Mouse (Mus musculus) liver, embryonic 15.5 days (tissue): Measurements from ENCODE around the gene Irgc1. TPM values are rescaled to one million over a fixed set of nuclear protein-coding genes. Genes with fewer than 3 reads are reported as not detected.
A peak's percentile ranks its signal among the peaks of the same experiment; 100 is the strongest.

Experiments
- ATAC-seq: fragments of 200-750 bp; cut with Nextera tagmentation; 2 replicates; pipeline ENCODE4 v1.8.0; 2017; ENCODE audit warnings: moderate number of reproducible peaks, mild to moderate bottlenecking, moderate library complexity; ENCODE audit not compliant: insufficient read depth
- H3K27ac ChIP-seq: fragments of 300-500 bp; sonication (generic); replicated peaks from 2 replicates; pipeline ENCODE4 v1.5.1; 2015; ENCODE audit warnings: mild to moderate bottlenecking, inconsistent platforms
- H3K27me3 ChIP-seq: fragments of 300-500 bp; sonication (generic); 2 replicates; pipeline ENCODE4 v1.6.1; 2015; ENCODE audit warnings: mild to moderate bottlenecking, inconsistent platforms
- H3K36me3 ChIP-seq: fragments of 300-500 bp; sonication (generic); replicated peaks from 2 replicates; pipeline ENCODE4 v1.6.1; 2015; ENCODE audit warnings: moderate library complexity, mild to moderate bottlenecking, inconsistent platforms
- H3K4me1 ChIP-seq: fragments of 300-500 bp; sonication (generic); replicated peaks from 2 replicates; pipeline ENCODE4 v1.6.1; 2015; ENCODE audit warnings: inconsistent platforms
- H3K4me2 ChIP-seq: fragments of 300-500 bp; sonication (generic); 2 replicates; pipeline ENCODE4 v1.6.1; 2015; ENCODE audit warnings: moderate library complexity, mild to moderate bottlenecking, inconsistent platforms
- H3K4me3 ChIP-seq: fragments of 300-500 bp; sonication (generic); replicated peaks from 2 replicates; pipeline ENCODE4 v1.5.1; 2015; ENCODE audit warnings: mild to moderate bottlenecking, inconsistent platforms
- H3K9ac ChIP-seq: fragments of 300-500 bp; sonication (generic); 2 replicates; pipeline ENCODE4 v1.6.1; 2015; ENCODE audit warnings: moderate library complexity, mild to moderate bottlenecking, inconsistent platforms
- H3K9me3 ChIP-seq: fragments of 300-500 bp; sonication (generic); replicated peaks from 2 replicates; pipeline ENCODE4 v1.6.1; 2016; ENCODE audit warnings: inconsistent platforms
- whole genome bisulfite sequencing: fragments of 180-500 bp; shearing (Covaris S2); methylation state at CpG from one replicate; pipeline ENCODE4 v1.1.7; 2015; ENCODE audit warnings: mixed read lengths; ENCODE audit not compliant: insufficient replicate concordance; 5-methylcytosine and 5-hydroxymethylcytosine counted together
- polyA plus RNA-seq: library from polyadenylated mRNA; unstranded; fragments of >200 nt; fragmentation: Nextera tagmentation; extraction: Ambion mirVana; gene quantifications from 2 replicates; pipeline ENCODE4 v1.2.1, GENCODE M21; 2015

The Irgc1 gene
- polyA plus RNA-seq, 1 experiment from 2014 or later = 0.18 TPM

DNA sequence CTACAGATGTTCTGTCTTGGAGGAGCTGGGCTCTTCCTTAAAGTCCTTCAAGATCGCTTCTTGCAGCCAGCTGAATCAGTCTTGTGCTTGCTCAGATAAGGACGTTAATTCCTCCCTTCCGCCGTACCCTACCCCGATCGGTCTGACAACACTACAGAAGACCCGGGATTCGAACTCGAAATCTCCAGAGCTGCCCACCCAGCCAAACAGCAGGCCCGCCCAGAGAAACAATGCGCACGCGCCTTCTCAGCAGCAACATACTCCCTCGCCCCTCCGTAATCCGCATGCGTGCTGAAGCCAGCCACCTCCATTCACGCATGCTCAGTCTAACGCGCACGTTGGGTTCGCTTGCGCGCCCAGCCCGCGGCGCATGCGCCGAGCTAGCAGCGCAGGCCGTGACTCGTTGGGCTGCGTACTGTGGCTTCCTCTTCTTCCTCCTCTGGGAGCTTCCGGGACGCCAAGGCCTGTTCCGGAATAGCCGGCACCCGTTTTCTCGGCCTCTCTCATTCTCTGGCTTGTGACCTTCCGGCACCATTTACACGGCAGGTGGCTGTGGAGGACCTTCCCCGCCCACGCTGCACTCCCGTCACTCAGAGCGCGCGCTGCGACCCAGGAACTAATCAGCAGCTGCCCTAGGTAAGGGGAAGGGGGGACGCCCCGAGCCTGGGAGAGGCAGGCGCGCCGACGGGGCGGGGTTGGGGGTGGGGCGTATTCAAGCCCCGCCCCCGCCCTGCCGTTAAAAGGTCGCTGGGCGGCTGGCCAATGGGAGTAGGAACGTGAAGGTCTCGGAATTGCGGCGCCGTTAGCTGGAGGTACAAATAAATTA, 52.6 kb downstream of the Irgc1 start, which contains the start of gene Smg9:
Smg9 (plus strand) TSS at position 364 of the 826 bp plus-strand sequence.
- H3K4me2 ChIP-seq = peak within 1 kb of the TSS; percentile 74
- peaks cover 80% of the 10 kb centered on the region for H3K4me1 ChIP-seq
- peak; percentile 89 for ATAC-seq
- peak within 1 kb of the TSS; percentile 69 for H3K9ac ChIP-seq
- 1% methylated on average over 66 of the region's 66 CpGs for WGBS
- H3K36me3 ChIP-seq = peaks cover 27% of the 10 kb centered on the region
- H3K27me3 ChIP-seq = no peaks in the 10 kb centered on the region
- peak within 1 kb of the TSS; percentile 100 for H3K27ac ChIP-seq
- H3K9me3 ChIP-seq = 0 out of 2 replicates have a peak, but pooled peaks cover 4% of the 10 kb centered on the region
- H3K4me3 ChIP-seq = peak within 1 kb of the TSS; percentile 74

- 0 out of 2 replicates have a peak, but pooled peaks cover 4% of the 10 kb centered on the region for H3K9me3 ChIP-seq
- peaks cover 80% of the 10 kb centered on the region for H3K4me1 ChIP-seq
- peak overlapping the region; percentile 69 for H3K9ac ChIP-seq
- peak overlapping the region; percentile 100 for H3K27ac ChIP-seq
- no peak for ATAC-seq
- WGBS = 73% methylated on average over 8 of the region's 8 CpGs
- peaks cover 20% of the 10 kb centered on the region for H3K36me3 ChIP-seq
- H3K4me3 ChIP-seq = peak overlapping the region; percentile 74
- no peaks in the 10 kb centered on the region for H3K27me3 ChIP-seq
- peak overlapping the region; percentile 74 for H3K4me2 ChIP-seq
Observed at GRCm38 (mm10) chr7:24398364-24398913, 53.7 kb downstream of the Irgc1 start.

DNA sequence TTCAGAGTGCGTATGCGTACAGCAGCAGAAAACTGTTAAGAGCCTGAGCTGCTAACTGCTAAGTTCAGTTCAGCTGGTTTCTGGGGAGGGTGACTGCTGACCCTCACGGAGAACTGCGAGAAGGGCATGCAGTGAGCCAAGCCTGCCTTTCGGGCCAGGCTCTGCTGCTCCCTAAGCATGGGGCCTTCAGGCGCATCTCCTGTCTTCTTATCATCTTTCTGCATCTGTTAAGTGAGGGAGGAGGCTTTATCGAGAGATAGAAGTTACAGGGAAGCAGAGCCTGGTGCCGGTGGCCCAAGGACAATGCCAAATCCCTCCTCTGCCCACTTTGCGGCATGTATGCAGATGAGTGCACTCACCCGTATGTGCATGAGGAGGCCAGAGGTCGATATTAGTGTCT, 55.3 kb downstream of the Irgc1 start:
- Histone ChIP-seq H3K4me1 (peaks cover 82% of the 10 kb centered on the region), H3K9me3 (no peaks in the 10 kb centered on the region), H3K9ac (peak overlapping the region; percentile 52), H3K27ac (peak overlapping the region; percentile 100), H3K36me3 (peaks cover 4% of the 10 kb centered on the region), H3K4me2 (peak overlapping the region; percentile 74), H3K4me3 (peak overlapping the region; percentile 27), H3K27me3 (no peaks in the 10 kb centered on the region)
- 26% methylated on average over 11 of the region's 11 CpGs for WGBS
- ATAC-seq = peak; percentile 7; the same call in 1 of the 2 replicates

- Histone ChIP-seq H3K9me3 (no peaks in the 10 kb centered on the region), H3K27me3 (no peaks in the 10 kb centered on the region), H3K4me1 (peaks cover 87% of the 10 kb centered on the region), H3K4me2 (peak overlapping the region; percentile 60), H3K4me3 (peak overlapping the region; percentile 17), H3K36me3 (no peaks in the 10 kb centered on the region; the same call in 1 of the 2 replicates), H3K9ac (peak overlapping the region; percentile 49), H3K27ac (peak overlapping the region; percentile 100)
- WGBS = 13% methylated on average over 15 of the region's 15 CpGs
- ATAC-seq = peak; percentile 19
Observed at GRCm38 (mm10) chr7:24394475-24395161, 57.5 kb downstream of the Irgc1 start.

GRCm38 (mm10) chr7:24394054-24394453, 58.0 kb downstream of the Irgc1 start:
- peak overlapping the region; percentile 49; the same call in 1 of the 2 replicates for H3K9ac ChIP-seq
- peak overlapping the region; percentile 60 for H3K4me2 ChIP-seq
- H3K36me3 ChIP-seq = no peaks in the 10 kb centered on the region; the same call in 1 of the 2 replicates
- no peaks in the 10 kb centered on the region for H3K9me3 ChIP-seq
- H3K27me3 ChIP-seq = no peaks in the 10 kb centered on the region
- 31% methylated on average over 3 of the region's 3 CpGs for WGBS
- H3K4me3 ChIP-seq = peak overlapping the region; percentile 17
- peak; percentile 33 for ATAC-seq
- H3K27ac ChIP-seq = peak overlapping the region; percentile 100
- peaks cover 91% of the 10 kb centered on the region for H3K4me1 ChIP-seq

DNA sequence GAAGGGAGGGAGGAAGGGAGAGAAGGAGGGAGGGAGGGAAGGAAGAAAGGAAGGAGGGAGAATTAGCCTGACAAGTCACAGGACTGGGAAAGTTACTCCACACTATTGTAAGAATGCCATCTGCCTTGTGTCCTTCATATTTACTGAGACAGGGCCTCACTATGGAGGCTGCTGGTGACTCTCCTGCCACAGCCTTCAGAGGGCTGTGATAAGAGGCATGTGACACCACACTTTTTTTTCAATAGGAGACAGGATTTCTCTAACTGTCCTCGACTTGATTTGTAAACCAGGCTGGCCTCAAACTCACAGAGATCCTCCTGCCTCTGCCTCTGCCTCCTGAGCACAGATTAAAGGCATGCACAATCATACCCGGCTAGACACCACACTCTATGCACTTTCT, 60.4 kb downstream of the Irgc1 start:
- 52% methylated on average over 2 of the region's 2 CpGs for WGBS
- Histone ChIP-seq H3K4me3 (no peak overlapping the region), H3K27ac (no peak overlapping the region), H3K4me2 (no peak overlapping the region), H3K27me3 (no peaks in the 10 kb centered on the region), H3K4me1 (peaks cover 86% of the 10 kb centered on the region), H3K9me3 (no peaks in the 10 kb centered on the region), H3K36me3 (peaks cover 6% of the 10 kb centered on the region), H3K9ac (no peak overlapping the region)
- no peak for ATAC-seq

GRCm38 (mm10) chr7:24391077-24391476, 61.0 kb downstream of the Irgc1 start:
- Histone ChIP-seq H3K27ac (no peak overlapping the region), H3K4me2 (no peak overlapping the region), H3K4me1 (peaks cover 86% of the 10 kb centered on the region)

GRCm38 (mm10) chr7:24390512-24390911, 61.6 kb downstream of the Irgc1 start:
- peaks cover 86% of the 10 kb centered on the region for H3K4me1 ChIP-seq
- H3K9me3 ChIP-seq = no peaks in the 10 kb centered on the region
- peak overlapping the region; percentile 68; the same call in 1 of the 2 replicates for H3K27ac ChIP-seq
- no peak overlapping the region for H3K9ac ChIP-seq
- WGBS = 63% methylated on average over 7 of the region's 7 CpGs
- no peak overlapping the region for H3K4me2 ChIP-seq
- H3K4me3 ChIP-seq = no peak overlapping the region
- ATAC-seq = no peak
- peaks cover 18% of the 10 kb centered on the region for H3K36me3 ChIP-seq
- H3K27me3 ChIP-seq = no peaks in the 10 kb centered on the region

More at GRCm38 (mm10) chr7:24391077-24391476, 61.0 kb downstream of the Irgc1 start:
- Histone ChIP-seq H3K9ac (no peak overlapping the region), H3K36me3 (peaks cover 13% of the 10 kb centered on the region), H3K27me3 (no peaks in the 10 kb centered on the region), H3K4me3 (no peak overlapping the region), H3K9me3 (no peaks in the 10 kb centered on the region)
- 34% methylated on average over 5 of the region's 5 CpGs for WGBS
- no peak for ATAC-seq

- Histone ChIP-seq H3K9ac (no peak overlapping the region), H3K4me3 (no peak overlapping the region), H3K9me3 (no peaks in the 10 kb centered on the region), H3K4me1 (peaks cover 85% of the 10 kb centered on the region), H3K27me3 (no peaks in the 10 kb centered on the region), H3K27ac (peak overlapping the region; percentile 68), H3K4me2 (no peak overlapping the region), H3K36me3 (peaks cover 27% of the 10 kb centered on the region)
- WGBS = 36% methylated on average over 13 of the region's 13 CpGs
- no peak for ATAC-seq
Observed at GRCm38 (mm10) chr7:24389516-24390187, 62.4 kb downstream of the Irgc1 start.

GRCm38 (mm10) chr7:24387059-24387556, 65.0 kb downstream of the Irgc1 start:
- no peak overlapping the region for H3K4me3 ChIP-seq
- no peaks in the 10 kb centered on the region for H3K27me3 ChIP-seq
- ATAC-seq = no peak
- peaks cover 88% of the 10 kb centered on the region for H3K4me1 ChIP-seq
- no peaks in the 10 kb centered on the region for H3K9me3 ChIP-seq
- H3K4me2 ChIP-seq = no peak overlapping the region
- H3K36me3 ChIP-seq = peaks cover 52% of the 10 kb centered on the region
- WGBS = 34% methylated on average over 10 of the region's 10 CpGs
- H3K9ac ChIP-seq = no peak overlapping the region
- H3K27ac ChIP-seq = peak overlapping the region; percentile 98
